Mouse (Mus musculus) layer of hippocampus, adult 8-10 months (tissue): Measurements from ENCODE around the gene Mum1. TPM values are rescaled to one million over a fixed set of nuclear protein-coding genes. Genes with fewer than 3 reads are reported as not detected.
A peak's percentile ranks its signal among the peaks of the same experiment; 100 is the strongest.

Experiments
- DNase-seq, 2 experiments: peaks; one replicate each; pipeline ENCODE4 v3.0.0; 2022; ENCODE audit warnings: low spot score in 2 of 2
- microRNA-seq, 2 experiments: library from miRNA; unstranded; fragments of <30 nt; microRNA quantifications; one replicate each; pipeline ENCODE4 v1.2.0; 2022
- total RNA-seq, 4 experiments: library from RNA; stranded (reverse); gene quantifications; 2 replicates each; pipeline ENCODE4 v1.2.4; 2022

The Mum1 gene
- total RNA-seq, 4 experiments from 2014 or later = 44.5 to 51.5 (median 45.6) TPM

DNA sequence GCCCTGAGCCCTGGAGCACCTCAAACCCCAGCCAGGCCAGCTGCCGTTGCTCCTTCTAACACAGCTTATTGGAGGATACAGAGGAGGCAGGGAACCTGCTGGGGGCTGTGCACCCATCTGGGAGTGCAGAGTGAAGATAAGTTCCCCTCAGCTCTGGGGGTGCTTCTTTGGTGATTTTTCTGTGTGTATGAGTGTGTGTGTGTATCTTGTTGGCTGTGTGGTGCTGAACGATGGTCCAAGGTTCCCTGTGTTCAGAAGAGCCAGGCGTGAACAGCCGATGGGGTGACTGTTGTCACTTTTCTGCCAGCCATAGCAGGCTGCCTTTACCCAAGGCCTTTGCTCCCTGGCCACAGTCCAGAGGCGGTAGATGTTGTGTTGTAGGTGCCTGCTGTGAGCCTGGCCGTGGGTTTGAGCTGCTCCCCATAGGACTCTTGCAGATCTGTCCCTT is 44.5 kb downstream of the Mum1 start:
- DNase-seq = no peak

DNA sequence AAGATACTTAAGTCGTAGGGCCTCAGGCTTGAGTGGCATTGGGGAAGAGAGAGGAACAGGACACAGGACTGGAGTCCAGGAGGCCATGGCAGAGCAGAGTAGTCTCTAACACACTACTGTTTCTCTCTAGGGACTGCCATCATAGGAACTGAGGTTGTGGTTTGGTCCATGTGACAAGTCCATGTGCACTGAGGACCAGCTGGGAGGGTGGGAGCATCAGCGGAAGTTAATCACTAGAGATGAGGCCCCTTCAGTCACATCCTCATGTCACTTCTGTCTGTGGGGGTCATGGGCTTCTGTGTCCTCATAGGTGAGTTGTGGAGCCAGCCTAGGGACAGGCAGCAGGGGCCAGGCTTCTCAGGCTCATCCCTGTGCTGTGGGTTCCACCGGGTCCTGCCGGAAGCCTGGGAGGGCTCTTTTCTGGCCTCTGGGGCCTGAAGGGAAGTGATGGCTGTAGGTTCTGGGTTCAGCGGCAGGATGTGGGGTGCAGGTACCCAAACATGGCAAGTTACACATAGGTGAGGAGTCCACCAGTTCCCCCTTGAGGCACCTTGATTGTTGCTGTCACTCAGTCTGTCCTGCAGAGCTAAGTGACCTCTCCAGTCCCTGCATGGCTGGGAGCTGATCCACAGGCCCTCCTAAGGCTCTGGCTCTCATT is 45.1 kb downstream of the Mum1 start:
- no peak for DNase-seq

DNA sequence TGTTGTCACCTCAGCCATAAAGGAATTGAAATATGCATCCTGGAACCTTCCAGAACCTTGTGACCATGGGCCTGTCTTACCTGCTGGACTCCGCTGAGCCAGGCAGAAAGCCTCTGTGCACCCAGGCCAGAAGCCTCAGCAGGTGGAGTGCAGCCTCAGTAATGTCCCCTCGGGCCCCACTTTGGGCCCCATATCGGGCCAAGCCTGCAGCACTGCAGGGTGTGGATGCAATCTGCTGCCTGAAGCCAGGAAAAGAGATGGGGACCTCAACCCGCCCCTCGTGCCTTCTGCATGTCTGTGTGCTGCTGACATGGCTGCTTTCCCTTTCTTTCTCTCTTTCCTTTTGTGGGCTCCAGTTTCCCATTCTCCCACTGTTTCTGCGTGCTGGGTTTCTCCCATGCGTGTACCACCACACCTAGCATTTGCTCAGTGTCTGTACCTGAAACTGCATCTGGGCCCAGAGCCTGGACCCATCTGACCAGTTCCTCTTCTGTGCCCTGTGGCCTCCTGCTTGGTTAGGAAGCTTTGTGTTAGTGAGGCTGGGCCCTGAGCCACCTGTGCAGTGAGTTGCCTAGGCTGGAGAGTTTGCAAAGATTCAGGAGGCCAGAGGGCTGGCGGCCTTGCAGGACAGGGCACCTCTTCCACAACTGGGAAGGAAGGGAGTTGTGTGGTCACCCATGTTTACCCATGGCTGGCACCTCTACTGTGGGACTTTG is 45.8 kb downstream of the Mum1 start:
- DNase-seq = no peak

DNA sequence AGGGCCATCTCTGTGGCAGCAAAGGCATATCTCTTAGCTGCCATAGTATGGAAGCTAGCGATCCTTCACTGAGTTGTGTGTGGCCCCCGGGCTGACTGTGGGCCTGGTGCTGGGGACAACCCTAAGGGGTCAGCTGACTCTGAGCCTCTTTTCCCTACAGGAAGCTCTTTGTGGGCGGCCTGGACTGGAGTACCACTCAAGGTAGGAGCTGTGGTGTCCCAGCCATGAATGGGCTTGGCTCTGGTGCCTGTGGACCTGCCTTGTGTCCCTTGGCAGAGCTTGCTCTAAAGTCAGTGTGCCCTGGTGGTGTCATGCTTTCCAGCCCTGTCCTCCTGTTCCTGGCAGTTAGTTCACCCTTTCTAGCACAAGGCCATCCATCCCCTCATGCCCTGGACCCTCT is 47.6 kb downstream of the Mum1 start:
- DNase-seq = no peak

DNA sequence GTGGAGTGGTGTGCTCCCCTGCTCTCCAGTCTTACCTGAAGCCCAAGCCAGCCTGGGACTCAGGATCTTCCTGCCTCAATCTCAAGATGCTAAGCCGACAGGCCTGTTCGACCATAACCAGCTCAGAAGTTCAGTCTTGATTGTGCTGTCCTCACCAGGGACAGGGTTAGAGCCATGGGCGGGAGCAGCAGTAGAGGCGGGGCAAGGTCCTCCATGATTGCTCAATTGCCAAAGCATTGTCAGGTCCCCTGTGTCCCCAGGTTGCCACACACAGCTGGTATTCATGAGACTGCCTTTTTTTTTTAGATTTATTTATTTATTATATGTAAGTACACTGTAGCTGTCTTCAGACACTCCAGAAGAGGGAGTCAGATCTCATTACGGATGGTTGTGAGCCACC is 50.0 kb downstream of the Mum1 start:
- DNase-seq = no peak

DNA sequence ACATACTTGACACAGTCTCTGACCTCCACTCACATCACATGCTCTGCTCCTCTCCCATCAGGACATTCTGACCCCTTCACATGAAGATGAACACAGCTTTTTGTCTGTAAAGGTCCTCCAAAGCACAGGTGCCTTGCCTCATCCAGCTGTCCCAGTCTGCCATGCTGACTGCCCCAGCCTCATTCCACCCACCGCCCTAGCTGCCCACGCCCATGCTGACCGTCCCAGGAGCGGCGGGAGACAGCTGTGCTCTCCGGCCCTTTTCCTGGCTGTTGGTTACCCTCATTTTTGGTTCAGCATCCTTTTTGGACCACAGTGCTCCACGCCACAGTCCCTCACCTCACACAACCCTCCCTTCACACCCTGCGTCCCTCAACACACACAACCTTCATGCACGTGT is 52.2 kb downstream of the Mum1 start:
- DNase-seq = no peak

DNA sequence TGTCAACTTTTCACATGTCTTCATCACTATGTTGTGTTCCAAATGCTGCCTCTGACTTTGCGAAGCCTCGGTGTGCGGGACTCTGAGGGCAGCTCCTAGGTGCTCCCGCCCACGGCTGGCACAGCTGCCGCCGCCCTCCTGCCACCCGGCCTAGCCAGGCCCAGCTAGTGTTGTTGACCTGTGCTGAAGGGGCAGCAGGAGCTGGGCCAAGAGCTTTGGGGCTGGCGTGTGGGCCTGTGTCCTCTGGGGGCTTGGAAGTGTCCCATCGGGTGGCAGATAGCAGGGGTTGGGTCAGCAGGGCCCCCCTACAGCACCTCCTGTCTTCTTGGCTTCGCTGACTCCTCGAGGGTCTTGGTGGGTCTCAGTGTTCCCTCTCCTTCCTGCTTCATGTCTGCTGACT is 53.0 kb downstream of the Mum1 start:
- DNase-seq = no peak

DNA sequence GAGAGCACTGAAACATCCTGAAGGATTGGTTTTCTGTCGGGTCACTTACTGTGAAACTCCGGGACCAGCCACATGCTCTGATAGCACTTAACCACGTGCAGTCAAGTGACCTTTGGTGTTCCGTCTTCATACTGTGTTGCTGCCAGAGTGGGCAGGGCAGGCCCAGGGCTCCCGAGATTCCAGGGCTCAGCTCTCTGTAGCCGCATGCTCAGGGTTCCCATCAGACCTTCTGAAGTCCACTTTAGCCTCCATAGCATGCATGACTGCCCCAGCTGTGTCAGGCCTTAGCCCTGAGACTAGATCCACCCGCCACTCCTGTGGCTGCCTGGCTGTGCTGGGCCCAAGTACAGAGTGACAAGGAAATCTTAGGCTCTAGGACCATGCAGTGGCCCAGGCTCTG is 55.1 kb downstream of the Mum1 start:
- no peak for DNase-seq

DNA sequence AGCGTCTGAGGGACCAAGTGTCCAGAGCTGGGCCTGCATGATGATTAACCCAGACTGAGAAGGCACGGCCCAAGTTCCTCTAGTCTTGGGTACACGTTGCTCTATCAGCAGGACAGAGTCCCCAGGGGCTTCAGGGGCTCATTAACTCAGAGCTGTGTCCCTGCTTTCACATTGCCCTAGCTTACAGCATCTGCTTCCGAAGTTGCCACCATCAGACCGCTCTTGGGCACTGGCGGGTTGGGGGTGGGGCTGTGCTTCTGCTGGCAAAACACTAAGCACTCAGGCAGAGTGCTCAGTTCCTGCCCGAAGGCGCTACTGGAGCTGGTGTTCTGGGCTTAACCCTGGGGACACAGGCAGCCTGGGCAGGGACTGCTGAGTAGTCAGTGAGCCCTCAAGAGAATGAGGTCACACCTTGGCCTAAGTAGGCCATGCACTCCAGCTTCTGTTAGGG is 55.7 kb downstream of the Mum1 start:
- DNase-seq = no peak

DNA sequence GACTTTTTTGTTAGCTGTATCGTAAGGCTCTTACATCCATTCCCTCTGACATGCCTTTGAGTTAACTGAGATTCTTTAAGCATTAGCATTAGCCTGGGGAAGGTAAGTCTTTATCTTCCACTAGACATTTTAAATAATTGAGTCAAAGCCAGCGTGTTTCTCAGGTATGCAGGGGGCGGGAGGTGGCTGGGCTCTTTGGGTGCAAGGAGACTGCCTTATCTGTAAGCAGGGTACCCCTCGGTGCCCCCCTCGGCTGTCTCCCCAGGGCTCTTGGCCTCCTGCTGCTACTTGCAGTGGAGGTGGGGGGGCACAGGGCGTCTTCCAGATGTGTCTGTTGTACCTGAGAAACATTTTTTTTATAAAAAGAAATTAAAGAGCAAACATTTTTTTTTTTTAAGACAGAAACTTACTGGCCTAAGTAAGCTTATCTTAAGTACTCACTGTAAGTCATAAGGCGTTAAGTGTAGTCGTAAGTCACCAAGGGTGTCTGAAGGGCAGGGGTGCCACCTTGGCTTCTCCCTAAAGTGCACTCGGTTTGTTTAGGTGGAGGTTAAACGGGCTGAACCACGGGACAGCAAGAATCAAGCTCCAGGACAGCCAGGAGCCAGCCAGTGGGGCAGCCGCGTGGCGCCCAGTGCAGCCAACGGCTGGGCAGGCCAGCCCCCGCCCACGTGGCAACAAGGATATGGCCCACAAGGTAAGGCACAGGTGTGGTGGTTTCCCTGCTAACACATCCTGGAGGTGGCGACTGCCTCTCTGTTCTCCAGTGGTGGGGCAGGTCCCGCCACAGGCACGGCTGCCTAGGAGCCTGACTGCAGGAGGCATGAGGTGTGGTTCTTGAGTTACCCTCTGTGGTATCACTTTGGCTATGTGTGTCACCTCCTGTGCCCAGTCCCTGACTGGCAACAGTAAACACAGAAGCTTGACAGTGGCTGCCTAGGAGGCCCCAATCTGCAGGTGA is 56.5 kb downstream of the Mum1 start:
- no peak for DNase-seq

DNA sequence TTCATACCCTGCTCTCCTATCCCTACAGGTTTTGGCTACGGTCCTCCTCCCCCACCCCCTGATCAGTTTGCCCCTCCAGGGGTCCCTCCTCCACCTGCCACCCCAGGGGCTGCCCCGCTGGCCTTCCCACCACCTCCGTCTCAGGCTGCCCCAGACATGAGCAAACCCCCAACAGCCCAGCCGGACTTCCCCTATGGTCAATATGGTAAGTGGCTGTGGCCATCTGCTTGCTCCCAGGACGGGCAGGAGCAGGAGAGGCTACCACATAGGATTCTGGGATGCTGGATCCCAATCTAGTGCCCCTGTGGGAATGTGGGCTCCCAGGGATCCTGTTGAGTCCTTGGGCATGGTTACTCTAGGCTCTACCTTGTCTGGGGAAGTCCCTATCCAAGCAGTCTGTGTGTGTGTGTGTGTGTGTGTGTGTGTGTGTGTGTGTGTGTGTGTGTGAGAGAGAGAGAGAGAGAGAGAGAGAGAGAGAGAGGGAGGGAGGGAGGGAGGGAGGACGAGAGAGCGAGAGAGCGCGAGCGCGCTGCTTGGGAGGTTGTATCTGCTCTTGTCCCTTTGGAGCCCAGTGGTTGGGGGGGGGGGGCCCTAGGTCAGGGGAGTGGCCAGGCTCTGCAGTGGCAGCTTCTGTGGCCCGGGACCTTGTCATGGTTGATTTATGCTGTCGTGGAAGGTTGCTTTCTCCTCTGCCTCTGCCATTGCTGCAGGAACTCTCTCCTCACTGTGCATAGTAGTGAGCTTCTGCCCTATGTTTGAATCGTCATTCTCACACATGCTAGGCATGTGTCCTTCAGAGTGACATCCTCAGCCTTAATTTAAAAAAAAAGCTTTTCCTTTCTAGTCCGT is 59.2 kb downstream of the Mum1 start:
- DNase-seq = no peak

DNA sequence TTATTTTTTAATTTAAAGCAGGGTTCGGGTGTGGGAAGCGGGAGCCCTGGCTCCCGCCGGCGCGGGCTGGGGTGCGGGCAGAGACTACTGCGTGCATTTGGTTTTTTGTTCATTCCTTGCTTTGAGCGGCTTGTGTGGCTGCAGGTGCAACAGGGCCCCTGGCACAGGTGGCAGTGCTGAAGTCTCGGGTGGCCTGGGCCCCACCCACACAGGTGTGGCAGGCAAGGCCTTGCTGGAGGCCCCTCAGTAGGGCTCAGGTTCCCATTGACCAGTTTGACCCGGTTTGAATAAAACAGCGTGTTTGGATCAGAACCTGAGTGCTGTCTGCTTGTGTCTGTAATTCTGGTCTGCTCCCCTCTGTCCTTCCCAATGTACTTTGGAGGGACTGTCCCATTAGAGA is 61.9 kb downstream of the Mum1 start:
- DNase-seq = no peak

DNA sequence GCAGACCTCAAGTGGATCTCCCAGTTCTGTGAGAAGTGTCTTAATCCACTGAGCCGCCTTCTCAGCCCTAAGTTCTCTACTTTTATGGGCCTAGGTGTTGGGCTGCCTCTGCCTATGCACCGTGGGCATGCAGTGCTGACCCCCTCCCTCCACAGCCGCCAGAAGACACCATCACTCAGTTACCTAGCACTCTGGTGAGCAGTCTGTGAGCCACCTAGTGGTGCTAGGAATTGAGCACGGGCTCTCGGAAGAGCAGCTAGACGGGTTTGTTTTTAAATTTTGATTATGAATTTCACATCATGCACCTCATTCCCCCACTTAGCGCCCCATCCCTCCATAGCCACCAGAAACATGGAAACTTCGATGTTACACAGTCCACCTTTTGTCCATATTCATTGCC is 62.4 kb downstream of the Mum1 start:
- no peak for DNase-seq

DNA sequence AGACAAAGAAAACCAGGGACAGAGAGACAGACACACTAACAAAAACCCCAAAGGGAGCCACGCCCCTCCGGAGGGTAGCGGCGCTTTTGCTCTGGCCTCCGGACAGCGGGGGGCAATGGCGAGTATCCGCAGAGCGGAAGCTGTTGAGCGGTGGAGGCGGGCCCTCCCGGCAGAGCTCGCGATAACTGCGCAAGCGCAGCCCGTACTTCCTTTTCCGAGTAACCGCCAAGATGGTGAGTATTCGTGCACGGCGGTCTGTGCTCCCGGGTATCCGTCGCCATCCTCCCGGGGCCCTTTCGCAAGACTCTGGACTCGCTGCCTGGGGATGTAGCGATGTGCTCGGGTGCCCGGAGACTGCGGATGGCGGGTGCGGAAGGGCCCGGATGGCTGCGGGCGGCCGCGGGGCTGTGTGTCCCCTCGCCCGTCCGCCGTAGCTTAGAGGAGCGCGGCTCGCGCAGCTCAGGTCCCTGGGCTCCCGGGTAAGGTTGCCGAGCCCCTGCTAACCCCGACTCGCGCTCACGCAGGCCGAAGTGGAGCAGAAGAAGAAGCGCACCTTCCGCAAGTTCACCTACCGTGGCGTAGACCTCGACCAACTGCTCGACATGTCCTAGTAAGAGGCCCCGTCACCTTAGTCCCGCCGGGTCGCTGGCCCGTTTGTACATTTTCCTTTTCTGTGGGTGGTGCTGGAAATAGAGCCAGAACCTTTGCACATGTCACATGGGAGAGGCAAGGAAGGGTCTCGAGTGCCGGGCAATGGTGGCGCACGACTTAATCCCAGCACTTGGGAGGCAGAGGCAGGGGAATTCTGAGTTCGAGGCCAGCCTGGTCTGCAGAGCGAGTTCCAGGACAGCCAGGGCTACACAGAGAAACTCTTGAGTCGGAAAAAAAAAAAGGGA is 66.3 kb downstream of the Mum1 start, which contains the start of gene Rps15:
Gene Rps15 (plus strand): TSS at position 203 of the 896 bp plus-strand sequence.
- peak; percentile 88 to 91 for DNase-seq

DNA sequence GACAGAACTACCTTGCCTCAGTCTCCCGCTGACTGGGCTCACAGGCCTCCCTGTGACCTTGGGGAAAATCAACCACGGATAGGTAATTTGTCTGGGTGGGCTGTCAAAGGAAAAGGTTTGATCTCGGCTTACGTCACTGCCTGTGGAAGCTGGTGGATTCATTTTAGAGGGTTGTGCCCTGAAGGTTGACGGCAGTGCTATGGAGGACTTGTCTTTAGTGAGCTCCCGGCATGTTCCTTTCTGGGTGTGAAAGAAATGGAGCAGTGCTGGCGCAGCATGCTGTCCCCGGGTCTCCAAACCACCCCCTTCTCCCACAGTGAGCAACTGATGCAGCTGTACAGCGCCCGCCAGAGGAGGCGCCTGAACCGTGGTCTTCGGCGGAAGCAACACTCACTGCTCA is 67.1 kb downstream of the Mum1 start:
- DNase-seq = no peak

Small RNA genes within 50 kb of the gene (microRNA-seq; reads per million reads assigned to microRNA genes)
- gene Mir6911 = 1.8 to 3.2 reads per million in 2 experiments

Other genes starting within 250 kb of the Mum1 start
- 100 to 1,000 TPM; 111 to 119 (median 116) TPM for gene Tmem259, start 242.1 kb upstream of the Mum1 start, total RNA-seq
- 1 to 10 TPM; 5.3 to 9.8 (median 6.6) TPM for gene Cnn2, start 237.8 kb upstream of the Mum1 start, total RNA-seq
- gene Abca7, start 229.9 kb upstream of the Mum1 start, total RNA-seq = 10 to 100 TPM; 12.4 to 13.6 (median 13.3) TPM
- 10 to 100 TPM in 2 of 4 experiments, 1 to 10 TPM in 2; 2.8 to 14.1 (median 8.2) TPM for gene Arhgap45, start 209.8 kb upstream of the Mum1 start, total RNA-seq
- 10 to 100 TPM; 64.2 to 86.7 (median 75.4) TPM for gene Polr2e, start 186.6 kb upstream of the Mum1 start, total RNA-seq
- gene Gpx4, start 179.3 kb upstream of the Mum1 start, total RNA-seq = 100 to 1,000 TPM; 433 to 528 (median 468) TPM
- 10 to 100 TPM; 19.9 to 52.8 (median 29.8) TPM for gene Sbno2, start 120.9 kb upstream of the Mum1 start, total RNA-seq
- gene Stk11, start 110.6 kb upstream of the Mum1 start, total RNA-seq = 100 to 1,000 TPM in 1 of 4 experiments, 10 to 100 TPM in 3; 94.2 to 111 (median 96.5) TPM
- gene Atp5d, start 87.8 kb upstream of the Mum1 start, total RNA-seq = 100 to 1,000 TPM; 315 to 328 (median 323) TPM
- 100 to 1,000 TPM; 295 to 345 (median 308) TPM for gene Cbarp, start 85.6 kb upstream of the Mum1 start, total RNA-seq
- 10 to 100 TPM; 47.2 to 63.6 (median 58.0) TPM for gene Midn, start 78.2 kb upstream of the Mum1 start, total RNA-seq
- gene Cirbp, start 60.4 kb upstream of the Mum1 start, total RNA-seq = 100 to 1,000 TPM in 2 of 4 experiments, 10 to 100 TPM in 2; 75.7 to 148 (median 96.4) TPM
- gene 1600002K03Rik, start 53.5 kb upstream of the Mum1 start, total RNA-seq = 1 to 10 TPM; 1.8 to 9.0 (median 6.2) TPM
- 1 to 10 TPM; 7.4 to 8.3 (median 7.9) TPM for gene Efna2, start 47.0 kb upstream of the Mum1 start, total RNA-seq
- 100 to 1,000 TPM; 190 to 206 (median 201) TPM for gene Ndufs7, start 22.7 kb downstream of the Mum1 start, total RNA-seq
- gene Gamt, start 34.6 kb downstream of the Mum1 start, total RNA-seq = 10 to 100 TPM; 22.4 to 34.7 (median 27.9) TPM
- gene Dazap1, start 35.1 kb downstream of the Mum1 start, total RNA-seq = 10 to 100 TPM; 84.8 to 98.3 (median 91.6) TPM
- 1,000 to 10,000 TPM in 1 of 4 experiments, 100 to 1,000 TPM in 3; 755 to 1,005 (median 888) TPM for gene Rps15, start 66.0 kb downstream of the Mum1 start, total RNA-seq
- gene Apc2, start 69.5 kb downstream of the Mum1 start, total RNA-seq = 100 to 1,000 TPM in 3 of 4 experiments, 10 to 100 TPM in 1; 90.4 to 113 (median 110) TPM
- gene 2310011J03Rik, start 94.1 kb downstream of the Mum1 start, total RNA-seq = 10 to 100 TPM; 20.4 to 27.1 (median 23.3) TPM
- 1 to 10 TPM; 3.3 to 6.4 (median 4.1) TPM for gene Pcsk4, start 103.1 kb downstream of the Mum1 start, total RNA-seq
- gene Reep6, start 103.5 kb downstream of the Mum1 start, total RNA-seq = 10 to 100 TPM in 2 of 4 experiments, 1 to 10 TPM in 2; 9.2 to 12.3 (median 10.2) TPM
- gene Adamtsl5, start 122.0 kb downstream of the Mum1 start, total RNA-seq = 1 to 10 TPM; 5.8 to 7.4 (median 6.7) TPM
- 10 to 100 TPM; 18.0 to 36.4 (median 30.4) TPM for gene Plk5, start 130.0 kb downstream of the Mum1 start, total RNA-seq
- gene Mex3d, start 161.2 kb downstream of the Mum1 start, total RNA-seq = 10 to 100 TPM; 17.0 to 19.6 (median 18.3) TPM
- gene Mbd3, start 173.1 kb downstream of the Mum1 start, total RNA-seq = 100 to 1,000 TPM; 149 to 154 (median 150) TPM
- 100 to 1,000 TPM; 320 to 446 (median 390) TPM for gene Uqcr11, start 180.4 kb downstream of the Mum1 start, total RNA-seq
- gene Tcf3, start 207.2 kb downstream of the Mum1 start, total RNA-seq = 10 to 100 TPM; 29.5 to 33.9 (median 32.2) TPM